Mouse (Mus musculus) bone marrow, adult 2 months (tissue): ENCODE data around the gene Txnrd1.

Experiments used
- CTCF ChIP-seq: fragments of 200-500 bp; IDR thresholded peaks from 2 replicates; pipeline ENCODE4 v1.5.1; 2011; ENCODE audit warnings: low read length, control low read depth; ENCODE audit not compliant: control insufficient read depth, insufficient read depth
- POLR2A ChIP-seq: fragments of 200-500 bp; IDR thresholded peaks from 2 replicates; pipeline ENCODE4 v1.6.1; 2011; ENCODE audit warnings: low read depth, mild to moderate bottlenecking, control low read depth, low read length, borderline replicate concordance; ENCODE audit not compliant: control insufficient read depth

DNA sequence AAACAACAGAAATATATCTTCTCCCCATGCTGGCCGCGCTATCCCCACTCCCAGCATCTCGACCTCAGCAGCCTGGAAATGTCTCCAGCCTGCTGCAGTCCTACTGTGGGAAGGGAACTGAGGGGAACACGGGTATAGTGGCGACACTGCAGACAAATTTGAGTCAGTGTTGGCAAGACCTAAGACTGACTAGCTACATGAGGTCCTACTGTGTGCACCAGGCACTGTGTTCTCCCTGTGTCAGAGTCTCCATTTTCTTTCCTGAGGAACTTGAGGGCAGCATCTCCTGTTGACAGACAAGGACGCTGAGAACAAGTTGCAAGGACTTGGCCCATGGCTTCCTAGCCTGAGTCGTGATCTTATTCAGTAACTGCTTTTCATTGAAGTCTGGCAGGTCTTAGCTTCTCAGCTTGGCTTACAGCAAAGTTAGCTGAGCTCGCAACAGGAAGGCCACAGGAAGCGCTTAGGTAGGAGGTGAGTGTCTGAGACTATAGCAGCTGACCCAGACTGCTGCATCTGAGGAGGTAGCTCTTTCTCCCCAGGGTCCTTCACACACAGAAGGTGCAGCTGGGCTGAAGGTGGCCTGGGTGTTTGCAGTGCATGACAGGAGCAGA lies 58.8 kb downstream of the Txnrd1 start:
- TF ChIP-seq POLR2A (no peak), CTCF (no peak)
